Mouse (Mus musculus): ENCODE data around the gene Tmem132d. TPM values are rescaled to one million over a fixed set of nuclear protein-coding genes. Genes with fewer than 3 reads are reported as not detected.
"Not testable (repeated sequence)": the region's sequence is repeated elsewhere in the genome, so short reads cannot be mapped to it uniquely, and the experiment has no call there.

Gene Tmem132d
- polyA plus RNA-seq, 1 experiment from 2014 or later: 0.59 TPM

GRCm38 (mm10) chr5:128027076-128027475 lies 405.8 kb downstream of the Tmem132d start:
- H3K36me3 ChIP-seq: no peaks in the 10 kb centered on the region
- ATAC-seq (ENCODE audit: low FRiP score, low read depth): no peak
- no peak overlapping the region for H3K27ac ChIP-seq
- WGBS: 65% methylated on average over 2 of the region's 2 CpGs
- H3K4me1 ChIP-seq: no peaks in the 10 kb centered on the region
- H3K4me3 ChIP-seq: no peak overlapping the region
- H3K9ac ChIP-seq: no peak overlapping the region
- no peak overlapping the region for H3K4me2 ChIP-seq (replicated peaks)
- H3K27me3 ChIP-seq: no peaks in the 10 kb centered on the region
- no peaks in the 10 kb centered on the region for H3K9me3 ChIP-seq

- no peak overlapping the region for H3K4me2 ChIP-seq (replicated peaks)
- H3K4me1 ChIP-seq: peaks cover 7% of the 10 kb centered on the region; the same call in 1 of the 2 replicates
- no peak overlapping the region for H3K9ac ChIP-seq
- H3K36me3 ChIP-seq: no peaks in the 10 kb centered on the region
- H3K9me3 ChIP-seq: no peaks in the 10 kb centered on the region
- H3K4me3 ChIP-seq: no peak overlapping the region
- H3K27me3 ChIP-seq: no peaks in the 10 kb centered on the region
- H3K27ac ChIP-seq: no peak overlapping the region
- 42% methylated on average over 9 of the region's 9 CpGs for WGBS
- ATAC-seq (ENCODE audit: low FRiP score, low read depth): no peak
These were observed 428.2 kb downstream of the Tmem132d start for GRCm38 (mm10) chr5:128004666-128005065.

- no peaks in the 10 kb centered on the region for H3K4me1 ChIP-seq
- no peak overlapping the region for H3K4me3 ChIP-seq
- no peak overlapping the region for H3K27ac ChIP-seq
- H3K4me2 ChIP-seq (replicated peaks): no peak overlapping the region
- H3K27me3 ChIP-seq: no peaks in the 10 kb centered on the region
- peaks cover 6% of the 10 kb centered on the region; the same call in 1 of the 2 replicates for H3K9me3 ChIP-seq
- no peak overlapping the region for H3K9ac ChIP-seq
- no peaks in the 10 kb centered on the region for H3K36me3 ChIP-seq
- WGBS: 79% methylated on average over 10 of the region's 10 CpGs
- ATAC-seq (ENCODE audit: low FRiP score, low read depth): no peak
These were observed 436.2 kb downstream of the Tmem132d start for GRCm38 (mm10) chr5:127996526-127997245.

GRCm38 (mm10) chr5:127993460-127993859 lies 439.4 kb downstream of the Tmem132d start:
- H3K4me2 ChIP-seq (replicated peaks): no peak overlapping the region
- no peaks in the 10 kb centered on the region for H3K4me1 ChIP-seq
- 0 out of 2 replicates have a peak, but pooled peaks cover under 1% of the 10 kb centered on the region for H3K9me3 ChIP-seq
- no peak overlapping the region for H3K9ac ChIP-seq
- no peak for ATAC-seq (ENCODE audit: low FRiP score, low read depth)
- WGBS: 74% methylated on average over 3 of the region's 3 CpGs
- no peaks in the 10 kb centered on the region for H3K36me3 ChIP-seq
- H3K27ac ChIP-seq: no peak overlapping the region
- no peaks in the 10 kb centered on the region for H3K27me3 ChIP-seq
- H3K4me3 ChIP-seq: no peak overlapping the region

- Histone ChIP-seq H3K9me3 (no peaks in the 10 kb centered on the region), H3K9ac (no peak overlapping the region), H3K4me1 (no peaks in the 10 kb centered on the region), H3K27ac (no peak overlapping the region), H3K27me3 (no peaks in the 10 kb centered on the region), H3K4me2 (replicated peaks) (no peak overlapping the region), H3K4me3 (no peak overlapping the region), H3K36me3 (no peaks in the 10 kb centered on the region)
- WGBS: 64% methylated on average over 5 of the region's 5 CpGs
- no peak for ATAC-seq (ENCODE audit: low FRiP score, low read depth)
These were observed 442.1 kb downstream of the Tmem132d start for GRCm38 (mm10) chr5:127990826-127991225.

GRCm38 (mm10) chr5:127980003-127980358 lies 452.9 kb downstream of the Tmem132d start:
- H3K27ac ChIP-seq; H3K4me1 ChIP-seq; H3K9me3 ChIP-seq; ATAC-seq (ENCODE audit: low FRiP score, low read depth); H3K4me2 ChIP-seq (replicated peaks); H3K4me3 ChIP-seq; H3K36me3 ChIP-seq; H3K9ac ChIP-seq; H3K27me3 ChIP-seq: not testable (repeated sequence)
- WGBS: 47% methylated on average over 6 of the region's 6 CpGs

- no peaks in the 10 kb centered on the region for H3K27me3 ChIP-seq
- 46% methylated on average over 6 of the region's 6 CpGs for WGBS
- H3K9me3 ChIP-seq: no peaks in the 10 kb centered on the region; the same call in 1 of the 2 replicates
- H3K36me3 ChIP-seq: no peaks in the 10 kb centered on the region
- H3K4me1 ChIP-seq: no peaks in the 10 kb centered on the region
- ATAC-seq (ENCODE audit: low FRiP score, low read depth): no peak
- H3K9ac ChIP-seq: no peak overlapping the region
- no peak overlapping the region for H3K4me3 ChIP-seq
- no peak overlapping the region for H3K4me2 ChIP-seq (replicated peaks)
- no peak overlapping the region for H3K27ac ChIP-seq
These were observed 453.4 kb downstream of the Tmem132d start for GRCm38 (mm10) chr5:127979329-127980002.

DNA sequence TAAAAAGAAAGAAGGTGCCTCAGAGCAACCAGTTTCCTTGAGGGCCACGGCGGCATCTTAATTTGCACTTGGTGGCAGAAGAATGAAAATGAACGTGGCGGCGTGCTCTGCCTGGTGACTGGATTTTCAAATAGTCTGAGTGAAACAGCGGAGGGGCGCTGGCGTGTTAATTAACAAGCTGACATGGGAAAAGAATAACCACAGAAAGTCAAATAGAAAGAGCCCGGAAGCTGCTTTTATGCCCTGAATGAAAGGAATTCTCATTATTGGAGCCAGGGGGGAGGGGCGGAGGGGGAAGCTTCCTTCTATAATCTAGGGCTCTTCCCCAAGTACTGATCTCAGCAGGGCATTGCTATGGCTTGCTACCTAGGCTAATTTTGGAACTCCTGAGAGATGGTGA lies 456.2 kb downstream of the Tmem132d start:
- H3K4me3 ChIP-seq: no peak overlapping the region
- H3K27me3 ChIP-seq: no peaks in the 10 kb centered on the region
- H3K9ac ChIP-seq: no peak overlapping the region
- no peaks in the 10 kb centered on the region for H3K4me1 ChIP-seq
- H3K36me3 ChIP-seq: no peaks in the 10 kb centered on the region
- no peak overlapping the region for H3K27ac ChIP-seq
- 64% methylated on average over 10 of the region's 10 CpGs for WGBS
- H3K4me2 ChIP-seq (replicated peaks): no peak overlapping the region
- ATAC-seq (ENCODE audit: low FRiP score, low read depth): no peak
- H3K9me3 ChIP-seq: no peaks in the 10 kb centered on the region

DNA sequence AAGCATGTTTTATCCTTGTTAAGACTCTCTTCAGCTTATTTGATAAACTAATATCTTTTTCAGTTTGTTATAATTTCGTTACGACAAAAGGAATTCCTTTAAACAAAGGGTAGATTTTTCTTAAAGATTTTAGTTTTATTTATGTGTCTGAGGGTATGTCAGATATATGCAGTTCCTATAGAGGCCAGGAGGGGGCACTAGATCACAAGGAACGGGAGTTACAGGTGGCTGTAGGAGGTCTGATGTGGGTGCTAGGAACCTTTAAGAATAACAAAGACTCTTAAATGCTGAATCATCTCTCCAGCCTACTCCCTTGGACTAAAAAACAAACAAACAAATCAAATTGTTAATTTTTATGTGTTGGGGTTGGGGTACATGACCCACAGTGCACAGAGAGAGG lies 467.2 kb downstream of the Tmem132d start:
- Histone ChIP-seq H3K27ac (no peak overlapping the region), H3K9ac (no peak overlapping the region), H3K9me3 (no peaks in the 10 kb centered on the region), H3K4me1 (no peaks in the 10 kb centered on the region), H3K27me3 (no peaks in the 10 kb centered on the region), H3K4me3 (no peak overlapping the region), H3K4me2 (replicated peaks) (no peak overlapping the region), H3K36me3 (no peaks in the 10 kb centered on the region)
- no peak for ATAC-seq (ENCODE audit: low FRiP score, low read depth)
- 89% methylated on average over 3 of the region's 3 CpGs for WGBS

DNA sequence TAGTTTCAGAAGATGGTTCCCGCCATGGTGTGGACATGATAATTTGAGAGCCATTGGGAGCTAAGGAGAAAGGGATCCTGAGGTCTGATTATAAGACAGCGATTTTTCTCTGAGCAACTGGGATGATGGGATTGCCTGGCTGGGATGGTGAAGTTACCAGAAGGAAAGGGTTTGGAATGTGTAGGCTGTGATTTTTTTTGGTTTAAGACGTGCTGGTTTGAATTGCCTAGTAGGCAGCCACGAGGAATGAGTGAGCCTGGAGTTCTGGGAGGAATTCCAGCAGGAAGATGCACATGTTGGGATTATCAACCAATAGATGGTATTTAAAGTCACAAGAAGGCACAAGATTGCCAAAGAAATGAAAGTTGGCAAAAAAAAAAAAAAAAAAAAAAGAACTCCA lies 470.2 kb downstream of the Tmem132d start:
- Histone ChIP-seq H3K4me3 (no peak overlapping the region), H3K27ac (no peak overlapping the region), H3K4me2 (replicated peaks) (no peak overlapping the region), H3K27me3 (no peaks in the 10 kb centered on the region), H3K9ac (no peak overlapping the region), H3K9me3 (no peaks in the 10 kb centered on the region), H3K36me3 (no peaks in the 10 kb centered on the region), H3K4me1 (no peaks in the 10 kb centered on the region)
- no peak for ATAC-seq (ENCODE audit: low FRiP score, low read depth)
- WGBS: 82% methylated on average over 4 of the region's 4 CpGs

- Histone ChIP-seq H3K9me3 (no peaks in the 10 kb centered on the region), H3K27me3 (no peaks in the 10 kb centered on the region), H3K4me2 (replicated peaks) (no peak overlapping the region), H3K4me1 (no peaks in the 10 kb centered on the region), H3K9ac (no peak overlapping the region), H3K36me3 (no peaks in the 10 kb centered on the region), H3K27ac (no peak overlapping the region), H3K4me3 (no peak overlapping the region)
- ATAC-seq (ENCODE audit: low FRiP score, low read depth): no peak
- 73% methylated on average over 17 of the region's 17 CpGs for WGBS
These were observed 476.3 kb downstream of the Tmem132d start for GRCm38 (mm10) chr5:127956511-127957097.

DNA sequence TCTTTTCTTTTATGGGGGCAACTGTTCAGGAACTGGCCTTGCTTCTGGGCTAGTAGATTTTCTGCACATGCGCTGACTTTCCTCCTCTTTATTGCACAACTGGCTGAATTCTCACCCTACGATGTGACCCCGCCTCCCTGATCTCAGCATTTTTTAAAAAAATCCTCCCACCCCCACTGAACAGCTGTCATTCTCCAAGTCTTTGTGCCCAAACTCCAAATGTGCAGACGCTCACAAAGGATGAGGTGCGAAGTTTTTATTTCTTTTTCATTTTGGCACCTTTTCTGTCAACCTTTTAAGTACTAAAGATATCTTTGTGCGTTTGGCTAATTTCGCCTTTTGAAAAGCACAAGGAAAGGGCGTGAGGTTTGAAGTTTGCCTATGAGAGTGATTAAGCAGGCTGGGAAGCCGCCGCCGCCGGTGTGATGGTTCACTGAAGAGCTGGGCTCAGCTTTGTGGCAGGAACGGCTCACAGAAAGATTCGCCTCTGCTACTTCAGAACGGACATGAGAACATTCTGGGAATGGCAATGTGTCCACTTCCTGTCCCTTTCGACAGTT lies 478.6 kb downstream of the Tmem132d start:
- Histone ChIP-seq H3K4me2 (replicated peaks) (no peak overlapping the region), H3K9ac (no peak overlapping the region), H3K36me3 (no peaks in the 10 kb centered on the region), H3K9me3 (no peaks in the 10 kb centered on the region), H3K27me3 (no peaks in the 10 kb centered on the region), H3K4me3 (no peak overlapping the region), H3K27ac (no peak overlapping the region), H3K4me1 (no peaks in the 10 kb centered on the region)
- ATAC-seq (ENCODE audit: low FRiP score, low read depth): no peak
- 77% methylated on average over 16 of the region's 16 CpGs for WGBS

Measured in limb, embryonic 13.5 days (tissue).